Mouse (Mus musculus) left cerebral cortex, adult 8-10 months (tissue): ENCODE results near the gene Ank2. TPM values are rescaled to one million over a fixed set of nuclear protein-coding genes. Genes with fewer than 3 reads are reported as not detected.

ENCODE experiments used
- DNase-seq, 2 experiments: peaks; one replicate each; pipeline ENCODE4 v3.0.0; 2022; ENCODE audit warnings: low spot score in 2 of 2
- total RNA-seq, 4 experiments: library from RNA; stranded (reverse); gene quantifications; 2 replicates each; pipeline ENCODE4 v1.2.4; 2022

The Ank2 gene
- total RNA-seq, 4 experiments from 2014 or later, result 772 to 913 (median 838) TPM

DNA sequence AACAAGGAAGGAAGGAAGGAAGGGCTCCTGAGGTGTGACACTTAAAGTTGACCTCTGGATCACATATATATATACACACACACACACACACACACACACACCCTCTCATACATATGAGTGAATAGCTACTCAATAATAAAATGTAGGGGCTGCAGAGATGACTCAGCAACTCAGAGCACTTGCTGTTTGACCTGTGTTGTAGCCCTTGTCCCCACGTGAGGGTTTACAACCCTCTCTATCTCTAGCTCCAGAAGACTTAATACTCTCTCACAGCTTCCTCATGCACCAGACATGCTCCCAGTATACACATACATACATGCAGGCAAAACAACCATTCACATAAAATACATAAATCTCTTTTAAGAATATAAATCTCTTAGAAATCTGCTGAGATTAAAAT lies 369.4 kb downstream of the Ank2 start:
- no peak for DNase-seq

DNA sequence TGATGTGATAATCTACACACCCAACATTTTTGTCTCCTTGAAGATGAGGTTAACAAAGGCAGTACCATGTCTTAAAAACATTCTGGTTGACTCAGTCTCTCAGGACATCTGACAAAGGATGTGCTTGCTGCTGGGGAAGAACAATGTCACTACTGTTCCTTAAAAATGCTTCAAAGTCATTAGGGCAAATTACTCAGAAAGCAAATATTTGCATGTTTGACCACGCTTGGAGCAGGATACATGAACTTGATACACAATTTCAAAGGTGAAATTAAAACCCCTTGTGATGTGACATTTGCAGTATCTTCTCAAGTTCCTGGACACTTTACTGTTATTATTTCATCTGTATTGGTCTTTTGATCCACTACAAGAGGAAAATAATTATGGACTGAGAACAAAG lies 371.5 kb downstream of the Ank2 start:
- DNase-seq, result no peak

DNA sequence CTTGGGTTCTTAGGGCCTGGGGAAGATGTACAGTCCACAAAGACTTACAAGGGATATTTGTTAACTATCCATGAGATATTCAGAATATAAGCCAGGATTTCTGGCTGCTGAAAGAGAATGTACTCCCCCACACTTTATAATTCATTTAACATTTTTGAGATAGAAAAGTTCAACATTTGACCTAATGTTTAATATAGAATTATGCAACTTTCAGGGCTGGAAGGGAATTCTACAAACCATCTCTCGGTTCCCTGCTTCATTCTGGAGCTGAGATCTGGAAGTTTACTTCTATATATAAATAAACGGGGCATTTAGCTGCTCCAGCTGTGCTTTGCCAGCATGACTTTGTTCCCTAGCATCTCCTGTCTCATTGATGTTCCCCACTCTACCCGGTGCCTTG lies 372.9 kb downstream of the Ank2 start:
- no peak for DNase-seq

DNA sequence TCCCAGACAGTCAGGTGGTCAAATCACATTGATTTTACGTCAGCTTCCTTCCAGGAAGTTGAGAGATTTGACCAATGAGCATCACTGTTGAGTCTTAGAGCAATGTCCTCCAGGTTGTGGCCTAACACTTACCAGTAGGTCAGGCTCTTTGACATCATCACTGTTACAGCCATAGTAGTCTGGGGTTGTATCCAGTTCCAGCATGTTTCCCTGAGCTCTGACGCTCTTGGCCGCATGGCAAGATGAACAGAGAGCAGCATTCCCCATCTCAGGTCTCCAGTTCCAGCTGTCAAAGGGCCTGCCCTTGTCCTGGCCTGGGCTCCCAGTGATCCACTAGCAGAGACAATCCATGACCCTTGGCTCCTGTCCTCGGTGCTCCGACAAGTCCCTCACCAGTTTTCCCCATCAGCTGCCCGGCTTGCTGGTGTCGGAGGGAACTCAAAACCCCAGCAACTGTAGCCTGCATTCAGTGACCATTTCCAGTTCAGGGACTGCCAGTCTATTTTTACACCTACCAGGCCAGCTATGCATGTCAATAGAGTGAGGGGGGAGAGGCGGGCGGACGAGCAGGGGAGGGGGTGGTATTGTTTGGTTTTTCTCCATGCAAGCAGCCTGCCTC lies 374.7 kb downstream of the Ank2 start:
- no peak for DNase-seq

DNA sequence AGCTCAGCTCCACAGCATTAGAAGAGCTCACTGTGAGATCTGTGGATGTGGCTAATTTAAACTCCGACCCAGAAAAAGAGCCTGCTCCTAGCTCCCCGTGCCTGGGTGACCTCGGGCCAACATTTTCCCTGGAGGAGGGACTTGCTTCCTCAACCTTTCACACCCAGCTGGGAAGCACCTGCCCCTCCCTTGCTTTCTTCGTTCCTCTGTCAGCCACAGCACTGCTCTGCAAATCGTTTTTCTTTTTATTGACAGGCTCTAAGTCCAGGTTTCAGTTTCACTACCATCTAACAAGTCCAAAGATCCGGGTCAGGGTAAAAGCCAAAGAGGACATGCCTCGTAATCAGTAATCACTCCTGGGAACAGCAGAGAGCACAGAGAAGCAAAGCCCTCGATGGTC lies 375.8 kb downstream of the Ank2 start:
- no peak for DNase-seq

DNA sequence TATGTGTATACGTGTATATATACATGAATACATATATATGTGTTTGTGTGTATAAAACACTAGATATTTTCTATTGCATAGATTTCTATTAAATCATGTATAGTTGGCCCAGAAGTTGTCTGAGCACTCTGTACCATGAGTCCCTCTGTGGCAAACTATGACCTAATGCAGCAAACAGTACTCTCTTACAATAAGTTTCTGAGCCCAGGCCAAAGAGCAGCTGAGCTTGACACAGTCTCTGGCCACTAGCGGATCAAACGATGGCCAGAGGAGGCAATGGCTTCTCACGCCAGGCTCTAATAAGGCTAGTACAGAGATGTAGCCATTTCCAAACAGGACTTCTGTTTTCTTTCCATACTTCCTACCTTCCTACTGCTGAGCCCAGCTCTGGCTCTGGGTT lies 380.4 kb downstream of the Ank2 start:
- DNase-seq, result peak in 1 of 2 experiments; percentile 33

DNA sequence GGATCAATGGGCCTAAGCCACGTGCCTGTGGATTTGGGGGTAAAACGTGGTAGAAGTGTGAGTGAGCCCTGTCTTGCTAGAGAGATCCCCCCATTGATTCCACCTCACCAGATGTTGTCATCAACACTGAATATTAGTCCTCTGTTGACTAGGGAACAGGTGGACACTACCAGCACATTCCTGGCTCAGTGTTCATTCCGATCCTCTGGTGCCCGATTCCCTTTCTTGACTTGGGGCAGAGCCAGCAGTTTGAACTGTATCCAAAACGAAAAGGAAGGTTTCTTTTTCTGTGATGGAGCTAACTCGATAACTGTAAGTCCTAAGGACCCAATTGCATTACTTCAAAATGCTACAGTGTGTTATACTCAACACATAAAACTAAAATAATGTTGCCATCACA lies 382.9 kb downstream of the Ank2 start:
- no peak for DNase-seq

DNA sequence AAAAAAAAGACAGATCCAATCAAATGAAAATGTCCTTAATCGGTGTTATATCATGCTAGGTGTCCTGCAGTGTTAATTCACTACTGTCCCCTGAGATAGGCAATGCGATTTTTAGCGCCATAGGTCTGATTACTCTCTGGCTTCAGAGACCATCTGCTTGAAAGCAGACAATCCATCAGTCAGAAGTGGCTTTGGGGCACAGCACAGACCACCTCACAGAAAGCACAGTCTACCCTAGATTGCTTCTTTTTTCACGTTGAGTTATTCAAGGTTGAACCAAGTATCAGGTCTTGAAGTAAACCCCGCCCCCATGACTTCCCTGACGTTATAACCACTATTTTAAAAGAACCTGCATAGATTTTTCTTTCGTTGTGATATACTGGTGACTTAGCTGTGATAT lies 385.9 kb downstream of the Ank2 start:
- DNase-seq, result no peak

DNA sequence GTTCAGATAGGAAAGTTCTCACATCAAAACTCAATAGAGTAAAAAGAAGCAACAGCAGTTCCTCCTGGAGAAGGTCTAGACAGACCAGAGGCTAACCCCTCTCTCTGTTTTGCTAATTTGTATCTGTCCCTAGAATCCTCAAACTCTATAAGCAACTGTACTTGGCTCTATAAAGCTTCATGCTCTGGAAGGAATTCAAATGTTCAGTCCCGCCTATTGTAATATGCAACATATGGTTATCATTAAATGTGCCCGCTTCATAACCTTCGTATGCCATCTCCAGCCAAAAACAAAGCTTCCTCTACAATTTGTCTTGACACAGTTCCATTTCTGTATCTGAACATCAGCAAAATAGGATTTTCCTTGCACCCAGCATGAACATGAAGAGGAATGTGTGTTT lies 389.7 kb downstream of the Ank2 start:
- DNase-seq, result no peak

DNA sequence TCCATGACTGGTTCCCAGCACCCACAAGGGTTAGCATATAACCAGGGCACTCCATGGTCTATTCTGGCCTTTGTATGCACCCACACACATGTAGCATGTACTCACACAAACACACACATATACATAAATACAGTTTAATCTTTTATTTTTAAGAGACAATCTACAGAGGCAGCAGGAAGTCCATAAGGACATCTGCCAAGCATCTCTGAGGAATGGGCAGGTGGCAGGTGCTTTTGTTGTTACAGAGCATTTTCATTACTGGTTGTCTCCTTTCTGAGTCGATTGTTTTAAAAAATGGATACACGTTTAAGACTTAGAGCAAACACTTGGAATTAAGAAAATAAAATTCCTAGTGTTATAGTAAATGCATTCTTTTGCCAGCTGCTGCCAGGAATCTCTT lies 390.7 kb downstream of the Ank2 start:
- DNase-seq, result no peak

DNA sequence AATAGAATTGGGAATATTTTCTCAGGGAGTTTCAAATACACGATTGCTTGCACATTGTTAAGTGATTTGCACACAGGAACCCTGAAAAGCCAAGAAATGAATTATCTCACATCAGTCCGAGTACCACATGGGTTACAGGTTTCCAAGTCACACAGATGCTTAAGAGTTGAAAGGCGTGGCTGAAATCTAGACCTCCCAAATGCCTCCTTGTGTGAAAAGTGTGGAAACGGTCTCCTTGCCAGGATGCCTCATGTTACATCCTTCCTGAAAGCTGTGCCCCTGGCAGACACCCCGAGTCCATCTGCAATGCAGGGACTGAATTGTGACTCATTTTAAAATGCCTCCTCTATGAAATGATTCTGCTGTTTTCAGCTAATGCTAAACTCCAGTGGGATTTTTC lies 391.9 kb downstream of the Ank2 start:
- DNase-seq, result peak in 1 of 2 experiments; percentile 23

DNA sequence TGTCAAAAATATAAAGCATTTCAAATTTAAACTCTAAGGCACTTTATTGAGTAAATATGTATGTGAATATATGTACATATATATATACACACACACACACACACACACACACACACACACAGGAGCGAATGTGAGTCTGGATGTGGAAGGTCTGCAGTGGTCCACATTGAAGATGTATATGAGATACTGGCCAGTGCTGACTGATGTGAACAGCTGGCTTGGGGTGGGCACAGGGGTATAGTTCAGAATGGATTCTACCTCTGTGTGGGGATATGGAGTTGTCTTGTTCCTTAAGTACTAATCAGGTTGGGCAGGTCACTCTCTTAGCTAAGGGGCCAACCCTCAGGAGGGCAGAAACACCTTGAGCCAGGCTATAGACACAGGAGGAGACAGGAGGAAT lies 397.8 kb downstream of the Ank2 start:
- no peak for DNase-seq

DNA sequence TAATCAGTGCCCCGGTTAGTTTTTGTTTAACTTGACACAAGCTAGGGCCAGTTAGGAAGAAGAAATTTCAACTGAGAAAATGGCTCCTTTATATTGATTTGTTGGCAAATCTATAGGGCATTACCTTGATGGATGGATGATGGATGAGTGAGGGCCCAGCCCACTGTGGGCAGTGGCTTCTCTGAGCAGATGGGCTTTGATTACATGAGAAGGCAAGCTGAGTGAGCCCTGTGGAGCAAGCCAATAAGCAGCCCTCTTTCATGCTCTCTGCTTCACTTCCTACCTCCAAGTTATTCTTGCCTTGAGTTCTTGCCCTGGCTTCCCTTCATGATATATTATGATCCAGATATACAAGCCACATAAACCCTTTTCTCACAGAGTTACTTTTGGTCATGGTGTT lies 401.4 kb downstream of the Ank2 start:
- DNase-seq, result no peak

DNA sequence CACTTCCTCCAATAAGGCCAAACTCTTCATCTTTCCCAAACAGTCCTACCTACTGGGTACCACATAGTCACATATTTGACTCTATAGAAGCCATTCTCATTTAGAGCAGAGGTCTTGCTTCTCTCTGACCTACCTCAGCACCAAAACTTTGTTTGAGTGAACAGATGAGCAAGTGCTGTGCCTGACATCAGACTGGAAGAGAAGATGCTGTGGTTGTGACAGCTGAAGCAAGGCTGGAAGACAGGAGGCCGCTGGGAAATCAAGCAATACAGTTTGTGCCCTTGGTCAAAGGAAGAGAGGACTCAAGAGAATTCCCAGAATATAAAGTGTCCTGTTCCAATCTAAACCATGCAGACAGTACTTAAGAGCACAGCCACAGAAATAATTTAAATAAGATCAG lies 402.0 kb downstream of the Ank2 start:
- no peak for DNase-seq

DNA sequence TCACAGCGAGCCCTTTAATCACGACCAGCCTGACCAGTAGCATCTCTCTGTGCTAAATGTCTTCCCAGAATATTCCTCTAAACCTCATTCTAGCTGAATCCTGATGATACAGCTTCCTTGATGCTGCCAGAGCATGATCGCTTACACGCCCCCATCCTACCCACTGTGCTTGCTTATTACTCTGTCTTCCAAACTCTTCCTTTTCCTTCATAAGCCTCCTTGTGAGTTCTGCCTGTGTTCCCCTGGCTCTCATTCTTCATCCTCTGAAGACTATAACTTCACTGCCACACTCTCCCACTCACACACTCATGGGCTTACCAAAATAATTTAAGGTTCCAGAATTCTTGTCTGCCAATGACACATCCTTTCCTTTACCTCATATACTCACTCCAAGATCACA lies 405.5 kb downstream of the Ank2 start:
- peak in 1 of 2 experiments; percentile 48 for DNase-seq

DNA sequence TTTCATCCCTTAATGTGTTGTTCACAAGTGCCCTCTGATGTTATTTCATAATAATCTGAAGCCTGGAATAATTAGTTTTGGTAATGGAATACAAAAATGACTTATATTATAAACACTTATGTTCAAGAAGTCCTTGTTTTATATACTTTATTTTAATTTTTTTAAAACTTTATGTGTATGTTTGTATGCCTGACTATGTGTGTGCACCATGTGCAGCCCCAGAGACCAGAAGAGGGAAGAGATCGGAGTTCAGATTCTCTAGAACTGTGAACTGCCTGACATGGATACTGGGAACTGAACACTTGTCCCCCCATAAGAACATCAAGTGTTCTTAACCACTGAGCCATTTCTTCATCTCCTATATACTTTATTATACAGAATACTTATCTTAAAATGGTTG lies 411.6 kb downstream of the Ank2 start:
- DNase-seq, result no peak

DNA sequence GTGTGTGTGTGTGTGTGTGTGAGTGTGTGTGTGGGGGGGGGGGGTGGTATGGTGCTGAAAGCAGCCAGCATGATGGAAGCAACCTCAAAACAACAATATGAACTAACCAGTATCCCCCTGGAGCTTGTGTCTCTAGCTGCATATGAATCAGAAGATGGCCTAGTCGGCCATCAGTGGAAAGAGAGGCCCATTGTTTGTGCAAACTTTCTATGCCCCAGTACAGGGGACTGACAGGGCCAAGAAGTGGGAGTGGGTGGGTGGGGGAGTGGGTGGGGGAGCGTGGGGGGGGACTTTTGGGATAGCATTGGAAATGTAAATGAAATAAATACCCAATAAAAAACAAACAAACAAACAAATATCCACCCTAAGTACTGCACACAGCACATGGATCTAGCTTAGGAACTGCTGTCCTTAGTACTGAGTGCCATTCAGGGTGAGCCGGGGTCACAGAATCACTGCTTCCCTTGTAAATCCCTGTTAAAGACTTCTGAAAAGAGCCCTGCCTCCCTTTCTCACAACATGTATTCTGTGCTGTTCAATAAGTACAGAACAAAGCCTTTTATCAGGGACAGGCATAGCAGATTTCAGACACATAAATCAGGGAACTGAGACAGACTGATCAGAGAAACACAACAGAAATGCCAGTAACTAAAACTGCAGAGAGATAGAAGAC lies 412.2 kb downstream of the Ank2 start:
- no peak for DNase-seq

DNA sequence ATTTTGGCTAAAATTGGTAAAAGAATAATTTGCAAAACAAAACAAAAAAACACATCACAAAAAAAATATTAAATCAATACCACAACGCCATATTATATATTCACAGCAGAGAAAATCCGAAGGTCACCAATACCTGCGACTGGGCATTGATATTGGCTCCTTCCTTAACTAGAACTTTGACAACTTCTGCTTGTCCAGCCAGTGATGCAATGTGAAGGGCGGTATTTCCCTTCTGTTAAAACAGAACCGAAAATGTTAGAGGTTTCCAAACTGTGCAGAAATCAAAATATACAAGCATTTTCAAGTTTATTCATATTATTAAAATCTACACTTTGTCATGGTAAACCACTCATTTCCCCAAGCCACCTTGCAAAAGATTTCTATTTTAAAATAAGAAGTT lies 421.8 kb downstream of the Ank2 start:
- DNase-seq, result no peak

DNA sequence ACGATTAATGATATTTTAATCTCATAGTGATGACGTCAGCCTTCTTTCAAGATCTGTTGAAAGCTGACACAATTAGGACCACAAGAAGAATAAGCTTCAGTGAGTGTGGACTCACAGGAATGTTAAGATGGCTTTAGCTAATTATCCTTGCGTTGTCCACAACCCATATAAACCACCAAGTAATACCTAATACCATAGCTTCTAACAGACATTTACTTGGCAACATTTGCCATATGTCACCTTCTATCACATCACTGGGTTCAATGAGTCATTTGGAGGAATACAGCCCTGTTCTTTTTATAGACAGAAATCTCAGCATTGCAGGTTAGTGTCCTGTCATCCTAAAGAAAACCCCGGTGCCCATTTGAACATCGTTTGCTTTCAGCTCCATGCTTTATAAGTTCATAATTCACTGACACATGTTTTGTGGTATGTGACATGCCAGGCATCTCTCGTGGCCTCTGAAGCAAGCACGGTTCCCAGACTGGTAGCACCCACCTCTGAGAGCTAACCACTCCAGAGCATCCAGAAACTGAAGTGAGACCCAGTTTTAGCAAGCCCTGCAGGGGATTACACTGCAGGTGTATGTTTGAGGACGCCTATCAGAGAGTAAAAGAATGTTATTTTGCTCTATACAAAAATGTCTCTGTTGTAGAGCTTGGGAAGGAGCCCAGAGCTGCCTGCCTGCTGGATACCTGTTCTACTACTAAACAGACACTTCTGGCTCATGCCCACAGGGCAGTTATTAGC lies 423.4 kb downstream of the Ank2 start:
- DNase-seq, result no peak

DNA sequence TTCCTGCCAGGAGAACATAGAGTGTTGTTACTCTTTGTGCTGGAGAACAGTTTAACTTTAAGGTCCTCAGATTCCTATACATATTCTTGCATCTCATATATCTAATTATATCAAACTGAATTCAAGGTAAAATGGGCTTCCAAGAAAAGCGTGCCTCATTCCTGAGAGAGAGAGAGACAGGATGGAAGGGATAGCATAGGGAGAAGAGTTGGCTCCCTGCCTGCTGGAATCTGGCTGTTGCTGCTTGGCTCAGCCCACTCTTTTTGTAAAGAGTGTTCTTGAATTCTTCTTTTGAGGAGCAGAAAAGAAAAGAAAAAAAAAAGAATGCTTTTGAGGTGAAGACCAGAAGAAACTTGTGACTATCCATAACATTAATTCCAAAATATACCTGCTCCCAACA lies 427.7 kb downstream of the Ank2 start:
- peak in 1 of 2 experiments; percentile 78 for DNase-seq

DNA sequence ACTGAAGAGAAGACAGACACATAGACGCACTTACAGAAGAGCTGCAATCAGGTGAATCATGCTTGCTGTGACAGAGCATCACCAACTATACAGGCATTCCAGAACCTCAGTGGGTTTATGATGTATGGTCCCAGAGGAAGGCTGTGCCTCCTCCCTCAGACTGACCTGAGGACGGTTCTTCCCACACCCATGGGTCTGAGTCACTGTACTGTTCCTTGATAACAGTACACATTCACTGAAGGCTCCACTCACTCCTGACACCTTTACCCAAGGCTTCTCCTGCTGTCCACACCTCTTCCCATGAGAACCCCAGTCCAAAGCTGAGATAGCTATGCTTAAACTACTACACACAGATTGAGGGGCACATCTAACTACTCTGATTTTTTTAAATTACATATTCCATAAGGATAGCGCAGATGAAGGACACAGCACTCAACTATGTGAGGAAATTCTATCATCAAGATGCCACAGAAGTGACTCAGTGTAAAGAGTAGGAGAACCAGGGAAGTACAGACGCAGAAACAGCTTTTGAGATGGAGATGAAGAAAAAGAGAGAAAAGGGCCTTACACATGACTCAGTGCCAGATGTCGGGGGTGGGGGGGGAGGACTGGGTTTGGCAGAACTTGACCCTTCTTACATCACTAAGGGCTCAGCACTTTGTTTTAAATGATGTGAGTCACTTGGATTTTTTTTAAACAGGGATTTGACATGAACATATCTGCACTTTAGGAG lies 435.3 kb downstream of the Ank2 start:
- DNase-seq, result no peak

DNA sequence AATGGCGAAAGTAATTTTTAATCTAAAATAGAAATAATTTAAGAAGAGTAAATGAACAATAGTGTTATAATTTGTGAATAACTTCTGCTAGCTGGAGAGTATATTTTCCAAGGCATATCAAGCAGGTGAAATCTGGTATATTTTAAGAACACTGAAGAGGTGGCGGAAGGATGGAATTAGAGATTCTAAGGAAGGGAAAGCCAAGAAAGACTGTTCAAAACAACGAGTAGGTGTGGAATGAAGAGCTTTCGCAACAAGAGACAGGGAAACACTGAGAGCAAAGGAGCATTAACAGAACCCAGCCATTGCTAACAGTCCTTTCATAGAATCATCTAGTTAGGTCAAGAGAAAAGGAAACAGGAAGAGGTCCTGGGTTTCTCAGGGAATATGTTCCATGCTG lies 439.5 kb downstream of the Ank2 start:
- DNase-seq, result no peak
